Mouse (Mus musculus) liver, embryonic 14 days (tissue): ENCODE data around the gene Alms1. TPM values are rescaled to one million over a fixed set of nuclear protein-coding genes. Genes with fewer than 3 reads are reported as not detected.

Experiments used
- polyA plus RNA-seq: library from polyadenylated mRNA; depleted of rRNA; stranded (reverse); fragments of >200 nt; gene quantifications from 2 replicates; pipeline ENCODE4 v1.2.3, GENCODE M21; 2012; rRNA removed

The Alms1 gene
- 2.0 and 2.1 TPM in 2 replicates for polyA plus RNA-seq

DNA sequence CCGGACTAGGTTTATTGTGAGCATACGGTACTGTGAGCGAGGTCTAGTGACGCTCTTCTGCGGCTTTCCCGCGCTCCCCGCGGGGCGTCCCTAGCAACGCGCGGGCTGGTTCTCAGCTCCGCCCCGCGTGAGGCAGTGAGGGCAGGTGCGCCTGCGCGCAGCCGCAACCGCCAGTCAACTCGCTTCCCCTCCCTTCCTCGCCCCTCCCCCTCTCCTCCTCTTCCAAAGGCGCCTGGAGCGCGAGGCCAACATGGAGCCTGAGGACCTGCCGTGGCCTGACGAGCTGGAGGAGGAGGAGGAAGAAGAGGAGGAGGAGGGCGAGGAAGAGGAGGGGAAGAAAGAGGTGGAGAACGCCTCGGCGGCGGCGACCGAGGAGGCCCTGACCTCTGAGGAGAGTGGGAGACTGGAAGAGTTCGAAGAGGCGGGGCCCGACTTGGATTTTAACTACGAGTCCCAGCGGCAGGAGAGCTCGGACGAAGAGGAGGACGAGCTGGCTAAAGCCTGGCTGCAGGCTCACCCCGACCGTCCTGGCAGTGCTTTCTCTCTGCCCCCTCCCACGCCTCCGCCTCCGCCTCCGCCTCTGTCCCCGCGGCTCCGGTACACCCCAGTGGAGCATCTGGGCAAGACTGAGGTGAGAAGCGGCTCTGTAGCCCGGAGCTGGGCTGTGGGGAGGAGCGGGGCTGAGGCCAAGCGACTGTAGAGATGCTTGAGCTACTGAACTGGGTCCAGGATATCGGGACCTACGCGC, at the start of gene Alms1:
Alms1 (plus strand) TSS at position 136 of the 748 bp plus-strand sequence.

DNA sequence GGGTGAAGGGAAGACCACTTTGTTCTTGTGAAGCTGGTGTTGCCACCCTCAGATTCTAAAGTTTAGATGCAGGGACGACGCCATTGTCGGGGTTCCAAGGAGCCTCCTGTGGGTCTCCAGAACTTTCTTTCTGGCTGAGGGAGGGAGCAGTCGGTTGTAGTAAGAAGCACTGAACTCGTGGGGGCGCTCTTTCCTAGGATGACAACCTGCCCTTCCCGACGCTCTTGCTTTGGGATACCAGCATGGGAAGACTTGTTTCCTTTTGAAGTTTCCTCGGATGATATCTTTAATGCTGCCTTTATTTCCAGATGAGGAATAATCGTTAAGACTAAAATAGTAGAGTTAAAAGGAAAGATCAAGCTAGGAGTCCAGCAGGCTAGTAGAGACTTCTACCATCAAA, 125.8 kb downstream of the Alms1 start, which contains the start of gene Nat8f7:
Nat8f7 (minus strand) TSS at position 101 of the 400 bp plus-strand sequence.

Other genes starting within 250 kb of the Alms1 start
- 0.37 and 0.44 TPM in 2 replicates for gene Rab11fip5, start 212.9 kb upstream of the Alms1 start, polyA plus RNA-seq
- gene Noto, start 163.6 kb upstream of the Alms1 start, polyA plus RNA-seq = not detected in 2 replicates
- gene Smyd5, start 155.5 kb upstream of the Alms1 start, polyA plus RNA-seq = 17.0 and 17.9 TPM in 2 replicates
- 162 and 179 TPM in 2 replicates for gene Cct7, start 136.0 kb upstream of the Alms1 start, polyA plus RNA-seq
- 15.6 and 17.6 TPM in 2 replicates for gene Pradc1, start 135.6 kb upstream of the Alms1 start, polyA plus RNA-seq
- gene Fbxo41, start 84.5 kb upstream of the Alms1 start, polyA plus RNA-seq = 0.01 TPM in 1 of 2 replicates, not detected in the other
- not detected in 2 replicates for gene Egr4, start 73.9 kb upstream of the Alms1 start, polyA plus RNA-seq
- gene Nat8f7, start 125.7 kb downstream of the Alms1 start, polyA plus RNA-seq = not detected in 2 replicates
- gene Nat8f3, start 178.2 kb downstream of the Alms1 start, polyA plus RNA-seq = not detected in 2 replicates
- not detected in 2 replicates for gene Nat8f6, start 233.4 kb downstream of the Alms1 start, polyA plus RNA-seq
- gene Nat8f5, start 233.4 kb downstream of the Alms1 start, polyA plus RNA-seq = not detected in 2 replicates
- gene Nat8, start 244.6 kb downstream of the Alms1 start, polyA plus RNA-seq = 0.03 TPM in 1 of 2 replicates, not detected in the other